Mouse (Mus musculus) layer of hippocampus, postnatal 14 days (tissue): ENCODE results near the gene Rab8a. TPM values are rescaled to one million over a fixed set of nuclear protein-coding genes. Genes with fewer than 3 reads are reported as not detected.
A peak's percentile ranks its signal among the peaks of the same experiment; 100 is the strongest.

Source experiments
- DNase-seq, 2 experiments: peaks; one replicate each; pipeline ENCODE4 v3.0.0; 2021 to 2022; ENCODE audit warnings: low spot score in 2 of 2, mixed read lengths in 1 of 2
- total RNA-seq, 2 experiments: library from RNA; stranded (reverse); gene quantifications; 2 replicates each; pipeline ENCODE4 v1.2.3; 2021

Gene Rab8a
- total RNA-seq, 2 experiments from 2014 or later = 37.8 to 43.1 TPM

DNA sequence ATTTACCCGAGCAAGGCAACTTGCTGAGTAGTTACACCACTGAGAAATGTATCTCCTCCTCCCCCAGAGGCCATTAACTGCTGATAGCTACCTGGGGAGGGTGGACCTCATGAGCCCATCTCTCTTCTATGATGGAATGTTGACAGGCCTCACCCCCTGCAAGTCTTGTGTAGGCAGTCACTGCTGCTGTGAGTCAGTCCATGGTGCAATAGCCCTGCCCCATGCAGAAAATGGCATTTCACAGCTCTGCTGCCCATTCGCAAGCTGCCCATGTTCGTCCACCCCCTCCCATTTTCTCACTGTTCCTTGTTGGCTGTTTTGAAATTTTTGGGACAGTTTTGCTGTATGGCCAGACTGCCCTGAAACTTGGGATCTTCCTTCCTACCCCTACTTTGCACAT is 15.5 kb upstream of the Rab8a start:
- no peak for DNase-seq

- DNase-seq = no peak
These were observed 14.9 kb upstream of the Rab8a start for GRCm38 (mm10) chr8:72146056-72146455.

GRCm38 (mm10) chr8:72146556-72146955 is 14.4 kb upstream of the Rab8a start:
- DNase-seq = no peak

DNA sequence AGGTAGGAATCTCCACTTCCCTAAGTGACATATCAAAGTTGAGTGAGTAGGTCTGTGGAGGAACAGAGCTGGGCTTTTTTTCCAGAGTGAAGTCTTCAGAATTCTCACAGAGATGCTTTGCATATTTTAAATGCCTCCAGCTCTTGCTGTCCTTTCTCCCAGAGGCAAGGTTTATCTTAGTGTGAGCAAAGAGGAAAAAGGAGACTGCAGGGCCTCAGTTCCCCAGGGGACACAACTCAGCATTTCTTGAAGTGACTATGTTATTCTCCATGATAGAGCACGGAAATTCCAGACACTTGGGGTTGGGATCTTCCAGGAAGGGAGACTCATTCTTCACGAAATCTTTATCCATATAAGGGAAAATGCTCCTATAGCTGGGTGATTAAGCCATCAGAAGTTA is 13.7 kb upstream of the Rab8a start:
- no peak for DNase-seq

DNA sequence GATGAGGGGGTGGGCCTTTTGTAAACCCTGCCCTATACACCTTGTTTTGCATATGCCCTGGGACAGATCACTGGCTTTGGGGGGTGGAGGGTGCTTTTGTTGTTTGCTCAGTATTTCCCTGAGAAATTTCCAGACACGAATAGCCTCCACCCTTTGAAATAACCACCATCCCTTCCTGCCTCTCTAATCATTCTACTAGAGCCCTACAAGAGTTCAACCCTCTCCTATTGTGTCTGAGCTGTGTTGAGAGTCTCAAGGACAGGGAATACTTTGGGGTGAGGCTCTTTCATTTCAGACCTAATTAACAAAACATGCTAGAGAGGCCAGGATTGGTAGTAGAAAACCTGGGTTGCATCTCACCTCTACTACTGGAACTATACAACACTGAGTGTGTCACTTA is 11.9 kb upstream of the Rab8a start:
- DNase-seq = no peak

DNA sequence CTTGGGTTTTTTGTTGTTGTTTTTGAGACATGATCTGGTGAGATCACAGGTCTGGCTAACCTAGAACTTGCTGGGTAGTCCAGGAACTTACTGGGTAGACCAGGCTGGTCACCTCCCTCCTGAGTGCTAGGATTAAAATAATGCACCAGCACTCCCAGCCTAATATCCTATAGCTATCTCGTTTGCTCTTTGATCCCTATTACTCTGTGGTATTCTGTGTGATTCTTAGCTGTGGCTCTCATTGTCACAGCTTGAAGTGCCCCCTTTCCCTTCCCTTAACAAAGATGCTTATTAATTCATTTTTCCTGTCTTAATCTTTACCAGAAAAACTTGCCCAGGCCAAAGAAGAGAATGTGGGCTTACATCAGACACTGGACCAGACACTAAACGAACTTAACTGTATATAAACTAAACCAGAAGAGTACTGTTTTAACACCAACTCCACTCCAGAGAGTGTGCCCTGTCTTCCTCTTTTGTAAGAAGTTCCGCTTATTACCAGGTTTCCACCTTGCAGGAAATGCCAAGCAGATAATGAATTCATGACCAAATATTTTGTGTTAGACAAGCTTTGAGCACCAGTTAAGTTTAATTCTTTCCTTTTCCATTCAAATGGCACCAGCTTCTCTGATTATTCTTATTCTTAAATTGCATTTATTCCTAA is 9.5 kb upstream of the Rab8a start:
- DNase-seq = no peak

- no peak for DNase-seq
These were observed 7.6 kb upstream of the Rab8a start for GRCm38 (mm10) chr8:72153382-72153781.

DNA sequence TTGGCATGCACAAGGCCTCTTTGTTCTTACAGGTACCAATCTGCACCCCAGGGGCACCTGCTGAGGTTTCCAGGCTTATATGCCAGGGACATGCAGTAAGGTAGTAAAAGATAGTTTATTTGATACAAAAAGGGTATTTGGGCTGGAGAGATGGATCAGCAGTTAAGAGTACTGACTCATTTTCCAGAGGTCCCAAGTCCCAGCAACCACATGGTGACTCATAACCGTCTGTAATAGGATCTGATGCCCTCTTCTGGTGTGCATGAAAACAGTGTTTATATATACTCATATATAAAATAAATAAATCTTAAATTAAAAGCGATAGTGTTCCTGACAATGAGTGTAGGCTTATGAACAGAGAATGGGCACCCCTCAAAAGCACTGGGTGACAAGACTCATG is 2.9 kb upstream of the Rab8a start:
- DNase-seq = no peak

DNA sequence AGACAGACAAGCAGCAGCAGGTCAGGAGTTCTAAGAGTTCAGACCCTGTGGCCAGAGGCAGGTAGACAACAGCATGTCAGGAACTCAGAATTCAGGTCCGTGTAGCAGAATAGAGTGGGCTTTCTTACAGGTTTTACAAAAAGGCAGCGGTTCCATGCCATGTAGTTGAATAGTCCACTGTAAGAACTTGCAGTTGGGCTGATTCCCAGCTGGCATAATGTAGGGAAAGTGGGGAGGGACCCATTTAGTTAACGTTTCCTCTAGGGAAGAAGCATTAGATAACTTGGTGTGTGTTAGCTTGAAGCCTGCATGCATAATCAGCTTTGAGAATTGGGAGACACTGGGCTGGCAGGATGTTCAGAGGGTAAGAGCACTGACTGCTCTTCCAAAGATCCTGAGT is 2.3 kb upstream of the Rab8a start:
- no peak for DNase-seq

DNA sequence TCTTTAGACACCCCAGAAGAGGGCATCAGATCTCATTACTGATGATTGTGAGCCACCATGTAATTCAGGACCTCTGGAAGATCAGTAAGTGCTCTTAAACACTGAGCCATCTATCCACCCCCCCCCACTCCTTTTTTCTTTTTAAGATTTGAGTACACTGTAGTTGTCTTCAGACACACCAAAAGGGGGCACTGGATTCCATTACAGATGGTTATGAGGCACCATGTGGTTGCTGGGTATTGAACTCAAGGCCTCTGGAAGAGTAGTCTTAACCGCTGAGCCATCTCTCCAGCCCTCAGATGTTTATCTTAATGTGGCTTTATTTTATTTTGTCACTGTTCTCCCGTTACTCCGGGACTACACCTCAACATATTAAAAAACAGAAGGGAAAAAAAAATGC is 993 bp upstream of the Rab8a start:
- DNase-seq = no peak

- DNase-seq = no peak
These were observed 1.8 kb downstream of the Rab8a start for GRCm38 (mm10) chr8:72162821-72163220.

GRCm38 (mm10) chr8:72169098-72169668 is 8.2 kb downstream of the Rab8a start:
- no peak for DNase-seq

GRCm38 (mm10) chr8:72169681-72170249 is 8.8 kb downstream of the Rab8a start:
- no peak for DNase-seq

GRCm38 (mm10) chr8:72177346-72177925 is 16.4 kb downstream of the Rab8a start:
- DNase-seq = peak; percentile 83 to 85

DNA sequence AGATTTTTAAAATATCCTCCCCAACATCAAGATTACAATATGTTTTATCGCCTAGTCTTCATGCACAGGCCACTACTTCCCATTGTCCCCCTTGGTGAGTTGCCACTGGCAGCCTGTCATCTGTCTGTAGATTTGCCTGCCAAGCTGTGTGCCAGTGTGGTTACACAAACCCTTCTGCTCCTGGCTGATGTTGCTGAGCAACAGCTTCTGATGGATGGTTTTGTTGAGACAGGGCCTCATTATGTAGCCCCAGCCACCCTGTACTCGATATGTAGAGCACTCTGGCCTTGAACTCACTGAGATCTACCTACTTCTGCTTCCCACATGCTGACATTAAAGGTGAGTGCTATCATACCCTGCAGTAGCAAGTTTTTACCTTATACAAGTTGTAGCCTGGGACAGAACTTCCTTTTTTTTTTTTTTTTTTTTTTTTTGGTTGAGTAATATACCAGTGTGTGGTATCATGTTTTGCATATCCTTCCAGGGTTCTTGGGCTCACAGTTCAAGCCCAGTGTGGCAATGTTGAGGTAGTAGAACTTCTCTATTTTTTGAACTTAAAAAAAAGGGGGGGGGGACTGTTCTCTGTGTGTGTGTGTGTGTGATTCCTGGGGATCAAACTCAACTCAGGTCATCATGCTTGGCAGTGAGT is 22.7 kb downstream of the Rab8a start:
- peak; percentile 41 to 65 for DNase-seq

DNA sequence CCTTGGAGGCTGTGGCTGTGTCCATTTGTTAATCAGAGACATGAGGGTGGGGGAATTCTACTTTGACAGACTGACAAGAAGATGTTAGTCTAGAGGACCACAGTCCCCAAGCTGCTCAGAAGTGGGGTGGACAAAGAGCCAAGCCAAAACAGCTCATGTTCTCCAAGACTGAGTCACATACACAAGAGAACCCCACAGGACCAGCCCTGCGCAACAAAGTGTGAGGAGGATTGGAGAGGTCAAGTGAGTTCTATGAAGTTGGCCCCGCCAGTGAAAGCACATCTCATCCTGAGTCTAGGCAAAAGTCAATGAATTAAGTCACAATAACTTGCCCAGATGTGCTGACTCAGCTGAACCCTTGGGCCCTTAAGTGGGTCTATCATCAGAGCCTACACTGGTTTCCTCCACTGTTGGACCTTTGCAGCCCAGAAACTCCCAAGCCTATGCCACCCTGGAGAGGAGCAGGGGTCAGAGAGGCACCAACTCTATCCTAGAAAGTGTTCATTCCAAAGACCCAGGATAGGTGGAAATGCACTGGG is 26.9 kb downstream of the Rab8a start:
- DNase-seq = no peak

GRCm38 (mm10) chr8:72189417-72190214 is 28.6 kb downstream of the Rab8a start, which contains the start of gene Hsh2d:
Hsh2d (plus strand) TSS chr8:72189638.
- DNase-seq = no peak

GRCm38 (mm10) chr8:72190215-72190539 is 29.2 kb downstream of the Rab8a start:
- DNase-seq = no peak

- no peak for DNase-seq
These were observed 31.1 kb downstream of the Rab8a start for GRCm38 (mm10) chr8:72192065-72192464.

DNA sequence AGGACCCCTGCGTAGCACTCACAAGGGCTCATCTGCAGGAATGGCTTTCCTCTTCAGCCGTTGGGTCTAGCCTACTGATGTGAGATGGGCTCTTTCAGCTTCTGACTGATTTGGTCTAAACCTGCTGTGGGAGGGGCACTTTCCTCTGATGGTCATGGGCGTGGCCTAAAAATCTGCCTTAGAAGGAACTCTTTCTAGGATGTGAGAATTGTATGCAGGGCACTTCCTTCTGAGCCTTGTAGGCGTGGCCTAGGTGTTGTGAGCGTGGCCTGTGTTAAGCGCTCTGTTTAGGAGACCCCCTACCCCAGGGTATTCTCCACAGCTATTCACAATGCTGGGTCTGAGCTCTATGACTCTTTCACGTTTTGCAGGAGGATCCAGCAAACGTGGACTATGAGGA is 37.0 kb downstream of the Rab8a start:
- no peak for DNase-seq

DNA sequence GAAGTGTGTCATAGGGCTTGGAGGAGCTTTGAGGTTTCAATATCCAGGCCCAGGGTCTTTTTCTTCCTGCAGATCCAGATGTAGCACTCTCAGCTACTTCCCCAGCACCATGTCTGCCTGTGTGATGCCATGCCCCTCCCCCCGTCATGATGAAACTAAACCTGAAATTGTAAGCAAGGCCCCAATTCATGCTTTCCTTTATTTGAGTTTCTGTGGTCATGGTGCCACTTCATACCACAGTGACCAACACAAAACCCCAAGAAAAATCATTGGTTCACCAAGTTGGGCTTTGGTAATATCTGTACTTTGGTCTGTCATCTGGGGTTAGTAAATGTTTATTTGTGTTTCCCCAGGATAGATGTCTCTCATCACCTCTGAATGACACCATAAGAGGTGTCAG is 47.6 kb downstream of the Rab8a start:
- DNase-seq = no peak
